Mouse (Mus musculus) NIH3T3 (cell line): Measurements from ENCODE around the gene Prlr.

Experiments used
- DNase-seq: peaks from one replicate; pipeline ENCODE4 v3.0.0-alpha.2; 2012; ENCODE audit warnings: low read depth

Prlr gene

DNA sequence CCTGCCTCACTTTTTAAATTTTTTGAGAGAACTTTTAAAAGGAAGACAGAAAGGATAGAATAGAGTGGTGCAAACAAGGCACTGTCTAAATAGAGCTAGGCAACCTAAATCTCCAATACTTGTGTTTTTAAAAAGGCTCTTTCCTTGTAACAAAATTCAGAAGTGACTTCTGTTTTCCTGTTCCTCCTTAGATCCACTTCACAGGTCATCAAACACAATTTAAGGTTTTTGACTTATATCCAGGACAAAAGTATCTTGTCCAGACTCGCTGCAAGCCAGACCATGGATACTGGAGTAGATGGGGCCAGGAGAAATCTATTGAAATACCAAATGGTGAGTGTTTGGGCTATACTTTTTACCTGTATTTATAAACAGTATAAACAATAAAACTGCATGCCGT is 148.0 kb downstream of the Prlr start, which contains the start of gene Gm21973:
Gene Gm21973, plus strand, starts transcription at position 301 of the 400 bp plus-strand sequence.
- DNase-seq: no peak

DNA sequence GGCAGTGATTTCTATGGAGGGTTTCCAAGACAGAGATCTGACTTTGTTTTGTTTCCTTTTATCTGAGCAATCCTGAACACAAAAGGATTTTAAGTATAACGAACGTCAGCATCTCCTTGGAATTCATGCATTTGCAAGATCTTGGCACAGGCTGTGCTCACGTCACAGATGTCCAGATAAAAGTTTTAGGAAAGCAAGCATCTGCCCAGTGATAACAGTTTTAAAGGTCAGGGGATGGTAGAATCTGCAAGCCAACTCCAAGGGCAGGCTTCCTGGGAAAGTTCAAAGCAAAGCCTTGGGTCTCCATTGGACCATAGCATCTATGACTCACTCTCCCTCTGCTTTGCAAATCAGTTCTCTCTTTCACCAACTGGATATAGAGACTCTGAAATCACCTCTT is 153.6 kb downstream of the Prlr start:
- DNase-seq: no peak

DNA sequence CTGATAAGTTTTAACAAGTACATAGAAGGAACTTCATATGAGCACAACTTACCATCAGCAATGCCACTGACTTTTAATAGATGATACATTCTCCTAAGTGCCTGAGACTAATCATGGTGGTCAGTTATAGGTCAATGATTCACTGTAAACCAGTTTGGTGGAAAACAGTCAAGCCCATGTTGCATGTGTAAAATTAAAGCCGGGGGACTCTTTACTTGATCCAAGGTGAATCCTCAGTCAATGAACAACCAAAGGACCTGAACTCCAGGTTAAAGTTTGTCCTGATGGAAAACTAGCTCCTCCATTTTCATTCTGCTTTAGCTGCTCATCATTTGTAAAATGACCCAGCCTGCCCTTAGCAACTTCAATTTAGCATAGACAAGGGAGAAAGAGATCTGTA is 155.5 kb downstream of the Prlr start:
- no peak for DNase-seq

DNA sequence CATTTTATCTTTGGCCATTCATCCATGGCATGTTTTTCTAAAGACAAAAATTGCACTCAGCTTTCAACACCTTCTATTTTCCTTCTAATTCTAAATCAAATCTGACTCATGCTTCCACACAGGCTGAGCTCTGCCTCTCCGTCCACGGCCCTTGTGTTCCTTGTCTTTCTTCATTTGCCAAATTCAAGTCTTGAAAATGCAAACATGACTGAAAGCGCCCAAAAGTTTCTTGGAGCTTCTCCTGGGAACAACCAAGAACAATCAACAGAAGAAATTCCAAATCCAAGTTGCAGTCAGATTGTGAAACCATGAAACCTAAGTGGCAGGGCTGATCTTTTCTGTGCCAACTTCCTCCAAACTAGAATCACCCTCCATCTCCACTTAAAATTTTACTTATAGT is 161.6 kb downstream of the Prlr start:
- DNase-seq: peak; percentile 51

DNA sequence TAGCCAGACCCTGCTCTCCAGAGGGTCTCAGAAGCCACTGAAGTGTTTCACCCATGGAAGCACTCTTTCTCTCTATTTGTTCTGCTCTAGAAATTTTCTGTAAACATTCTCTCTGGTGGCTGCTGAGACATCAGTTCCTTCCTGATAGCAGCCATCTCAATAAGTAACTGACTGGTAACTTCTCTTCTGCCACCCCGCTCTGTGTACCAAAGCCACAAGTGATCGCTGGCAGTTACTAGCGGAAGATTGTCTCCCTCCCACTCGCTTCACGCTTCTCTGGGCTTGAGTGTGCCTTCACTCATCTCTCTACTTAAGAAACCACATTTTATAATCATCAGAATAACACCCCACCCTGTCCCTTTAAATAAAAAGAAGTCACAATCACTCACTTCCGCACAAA is 170.0 kb downstream of the Prlr start:
- DNase-seq: no peak

DNA sequence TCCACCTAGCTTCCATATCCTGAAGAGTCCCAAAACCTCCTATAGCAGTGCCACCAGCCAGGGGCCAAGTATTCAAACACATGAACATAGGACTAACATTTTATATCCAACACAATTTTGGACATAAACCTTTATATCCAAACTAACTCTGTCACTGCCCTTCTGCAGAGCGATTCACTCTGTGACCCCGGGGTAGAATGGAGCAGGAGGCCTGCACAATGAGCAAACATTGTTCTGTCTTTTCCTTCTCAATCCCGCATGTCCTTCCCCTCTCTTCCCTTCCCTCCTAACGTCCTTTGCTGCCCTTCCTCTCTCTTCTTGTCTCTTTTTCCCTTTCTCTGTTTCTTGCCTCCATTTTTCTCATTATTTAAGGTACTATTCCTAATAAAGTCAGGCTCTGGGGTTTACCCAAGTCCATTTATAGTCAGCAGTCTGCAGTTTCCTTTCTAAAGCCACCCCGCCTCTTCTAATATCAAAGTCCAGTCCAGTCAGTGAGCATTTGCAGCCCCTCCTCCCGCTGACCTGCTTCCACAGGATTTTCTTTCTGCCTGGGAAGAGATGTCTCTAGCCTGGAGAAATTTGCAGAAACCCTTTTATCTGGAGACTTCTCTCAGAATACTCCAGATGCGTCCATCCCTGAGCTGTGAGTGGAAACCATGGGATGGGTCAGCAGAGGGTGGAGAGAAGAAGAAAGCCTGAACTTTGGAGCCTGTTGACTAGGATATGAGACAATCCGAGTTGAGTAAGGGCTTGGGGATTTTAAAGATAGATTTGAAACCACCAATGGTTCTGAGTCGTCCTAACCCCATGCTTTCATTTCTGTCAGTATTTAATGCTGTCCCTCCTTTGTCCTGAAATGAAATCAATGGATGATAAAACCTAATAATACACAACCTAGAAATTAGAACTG is 181.3 kb downstream of the Prlr start, which contains the start of gene Agxt2:
Gene Agxt2, plus strand, starts transcription at position 494 of the 910 bp plus-strand sequence.
- DNase-seq: no peak

DNA sequence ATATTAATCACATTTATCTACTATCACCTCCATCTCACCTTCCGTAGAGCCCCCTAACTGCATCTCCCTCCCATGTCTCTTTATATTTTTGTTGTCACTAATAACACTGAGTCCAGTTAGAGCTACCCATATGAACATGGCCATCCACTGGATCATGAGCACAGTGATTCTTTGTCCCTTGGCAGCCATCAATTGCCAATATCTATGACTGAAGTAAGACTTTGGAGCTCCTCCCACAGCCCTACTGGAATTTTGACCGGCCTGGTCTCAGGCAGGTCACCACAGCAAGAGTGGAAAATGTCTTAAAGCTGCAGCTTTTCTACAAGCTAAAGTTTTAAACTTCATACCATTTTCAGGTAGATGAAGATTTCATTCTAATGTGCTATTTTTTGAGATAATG is 189.3 kb downstream of the Prlr start:
- DNase-seq: no peak

DNA sequence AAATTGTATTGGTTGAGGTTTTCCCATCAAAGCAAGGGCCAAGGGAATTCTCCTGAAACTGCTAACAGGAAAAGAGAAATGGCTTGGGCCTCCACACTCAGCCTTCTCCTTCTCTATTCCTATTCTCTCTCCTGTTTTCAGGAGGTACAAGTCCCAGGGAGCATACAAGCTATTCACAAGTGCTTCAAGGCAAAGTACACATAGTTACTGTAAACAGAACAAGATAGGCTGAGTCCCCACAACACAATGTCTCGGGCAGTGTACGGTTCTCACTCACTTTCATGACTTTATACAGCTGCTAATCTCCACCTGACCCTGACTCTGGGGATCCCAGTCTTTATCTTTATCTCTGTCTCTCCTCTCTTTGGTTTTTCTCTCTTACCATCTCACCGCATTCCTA is 198.4 kb downstream of the Prlr start:
- no peak for DNase-seq

DNA sequence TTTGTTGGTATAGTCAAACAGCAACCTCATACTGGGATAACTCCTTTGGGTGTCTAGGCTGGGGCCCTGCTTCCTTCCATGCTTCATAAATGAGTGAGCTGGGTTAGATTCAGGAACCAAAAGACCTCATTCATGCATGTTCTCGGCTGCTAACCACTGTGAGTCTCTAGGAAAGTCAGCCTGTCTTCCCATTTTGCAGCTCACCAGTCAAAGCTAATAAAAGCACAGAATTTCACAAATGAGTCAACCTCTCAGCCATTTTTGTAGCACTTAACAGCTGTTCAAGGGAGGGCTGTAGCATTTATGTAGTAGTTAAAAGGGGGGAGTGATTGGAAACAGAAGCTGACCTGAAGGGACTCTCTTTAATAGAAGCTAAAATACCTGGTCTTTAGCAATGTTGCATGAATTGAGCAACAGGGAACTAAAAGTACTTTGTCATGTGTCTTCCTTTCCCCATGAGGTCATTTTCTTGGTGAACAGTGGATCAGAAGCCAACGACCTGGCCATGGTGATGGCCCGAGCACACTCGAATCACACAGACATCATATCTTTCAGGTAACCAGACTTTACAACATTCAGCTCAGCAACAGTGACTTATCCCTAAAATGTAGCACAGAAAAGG is 201.4 kb downstream of the Prlr start:
- no peak for DNase-seq

DNA sequence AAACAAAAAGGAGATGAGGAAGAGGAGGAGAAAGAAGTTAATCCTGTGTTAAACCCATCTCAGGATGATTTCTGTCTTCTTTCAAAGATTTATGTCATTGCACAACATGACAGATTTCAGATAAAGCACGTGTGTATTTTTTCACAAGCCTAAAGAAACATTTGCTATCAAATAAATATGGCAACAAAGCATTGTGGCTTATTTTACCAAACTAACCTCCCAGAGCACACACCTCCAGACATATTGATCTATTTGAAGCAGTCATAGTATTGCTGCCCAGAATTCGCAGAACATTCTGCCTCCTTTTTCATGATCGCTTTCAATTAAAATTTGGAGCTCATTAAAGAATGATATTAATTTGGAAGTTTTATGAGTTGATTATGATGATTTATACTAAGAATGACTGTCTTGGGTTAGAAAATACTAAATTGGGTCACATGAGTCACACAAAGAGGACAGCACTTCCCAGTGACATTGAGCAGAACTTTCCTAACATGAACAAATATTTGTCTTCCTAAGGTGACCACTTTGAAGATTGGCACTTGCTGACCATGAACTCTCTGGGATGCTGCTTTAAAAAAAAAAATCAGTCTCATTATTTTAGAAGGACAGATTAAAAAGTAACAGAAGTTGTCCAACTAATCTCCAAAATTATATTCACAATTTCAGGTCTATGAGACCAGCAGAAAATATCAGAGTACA is 202.9 kb downstream of the Prlr start:
- DNase-seq: no peak

DNA sequence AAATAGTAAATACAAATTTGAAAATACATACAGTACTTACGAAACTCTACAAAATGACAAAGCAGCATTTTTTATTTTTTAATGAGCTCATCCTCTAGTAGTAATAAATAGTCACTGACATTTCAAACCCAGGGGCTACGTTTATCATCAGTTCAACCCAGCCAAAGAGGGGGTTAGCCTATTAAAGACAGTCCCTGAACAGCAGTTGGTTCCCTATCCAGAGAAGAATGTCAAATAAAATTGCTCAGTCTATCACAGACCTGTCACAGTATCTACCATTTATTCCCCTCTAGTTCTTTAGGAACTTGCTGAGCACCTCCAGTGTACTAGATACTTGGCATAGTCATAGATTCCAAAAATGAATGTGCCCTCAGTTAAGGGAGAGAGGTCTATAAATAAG is 210.2 kb downstream of the Prlr start:
- no peak for DNase-seq
